Mouse (Mus musculus) bone marrow, adult 2 months (tissue): ENCODE results near the gene Nup205. TPM values are rescaled to one million over a fixed set of nuclear protein-coding genes. Genes with fewer than 3 reads are reported as not detected.

Source experiments
- H3K27ac ChIP-seq: fragments of 200-500 bp; 2 replicates; pipeline ENCODE4 v1.5.1; 2012; ENCODE audit warnings: low read depth, mild to moderate bottlenecking, control low read depth, inconsistent platforms, low read length; ENCODE audit not compliant: control insufficient read depth, poor library complexity, insufficient read depth
- H3K4me1 ChIP-seq: fragments of 200-500 bp; 2 replicates; pipeline ENCODE4 v1.6.1; 2011; ENCODE audit warnings: low read length; ENCODE audit not compliant: control insufficient read depth, insufficient read depth
- H3K4me3 ChIP-seq: fragments of 200-500 bp; replicated peaks from 2 replicates; pipeline ENCODE3; 2011; ENCODE audit warnings: mild to moderate bottlenecking, low read depth, low read length, control low read depth; ENCODE audit not compliant: control insufficient read depth
- CTCF ChIP-seq: fragments of 200-500 bp; IDR thresholded peaks from 2 replicates; pipeline ENCODE4 v1.5.1; 2011; ENCODE audit warnings: low read length, control low read depth; ENCODE audit not compliant: control insufficient read depth, insufficient read depth
- POLR2A ChIP-seq: fragments of 200-500 bp; IDR thresholded peaks from 2 replicates; pipeline ENCODE4 v1.6.1; 2011; ENCODE audit warnings: low read depth, mild to moderate bottlenecking, control low read depth, low read length, borderline replicate concordance; ENCODE audit not compliant: control insufficient read depth
- WGBS: fragments of 180-500 bp; shearing (Covaris S2); methylation state at CpG from one replicate; pipeline ENCODE4 v1.1.7; 2018; 5-methylcytosine and 5-hydroxymethylcytosine counted together
- polyA plus RNA-seq: library from polyadenylated mRNA; stranded (reverse); fragments of >200 nt; gene quantifications from 2 replicates; pipeline ENCODE4 v1.2.4, GENCODE M21; 2011; ENCODE audit warnings: low replicate concordance; ENCODE audit not compliant: missing spikeins, insufficient read depth, insufficient read length

Gene Nup205
- polyA plus RNA-seq, 1 experiment = 19.0 TPM

DNA sequence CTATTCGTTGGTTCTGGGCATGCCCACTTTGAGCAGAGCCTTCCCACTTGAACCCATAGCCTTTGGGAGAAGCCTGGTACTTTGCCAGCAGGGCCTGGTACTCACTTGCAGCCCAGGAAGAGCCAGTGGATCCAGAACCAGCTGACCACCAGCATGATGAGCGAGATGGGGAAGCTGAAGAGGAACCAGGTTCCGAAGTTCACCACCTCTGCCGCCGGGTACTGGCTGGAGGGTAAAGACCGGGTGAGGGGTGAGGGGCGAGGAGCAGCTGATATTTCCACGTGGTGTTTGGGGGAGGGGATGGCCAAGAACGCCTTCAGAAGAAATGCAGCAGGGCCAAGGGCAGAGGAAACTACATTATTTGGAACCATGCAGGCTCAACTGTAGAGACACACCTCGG lies 102.1 kb downstream of the Nup205 start:
- 58% methylated on average over 10 of the region's 10 CpGs for WGBS
- Histone ChIP-seq H3K4me1 (no peaks in the 10 kb centered on the region), H3K27ac (no peak overlapping the region), H3K4me3 (no peak overlapping the region)
- no peak for TF ChIP-seq POLR2A
- no peak for TF ChIP-seq CTCF

DNA sequence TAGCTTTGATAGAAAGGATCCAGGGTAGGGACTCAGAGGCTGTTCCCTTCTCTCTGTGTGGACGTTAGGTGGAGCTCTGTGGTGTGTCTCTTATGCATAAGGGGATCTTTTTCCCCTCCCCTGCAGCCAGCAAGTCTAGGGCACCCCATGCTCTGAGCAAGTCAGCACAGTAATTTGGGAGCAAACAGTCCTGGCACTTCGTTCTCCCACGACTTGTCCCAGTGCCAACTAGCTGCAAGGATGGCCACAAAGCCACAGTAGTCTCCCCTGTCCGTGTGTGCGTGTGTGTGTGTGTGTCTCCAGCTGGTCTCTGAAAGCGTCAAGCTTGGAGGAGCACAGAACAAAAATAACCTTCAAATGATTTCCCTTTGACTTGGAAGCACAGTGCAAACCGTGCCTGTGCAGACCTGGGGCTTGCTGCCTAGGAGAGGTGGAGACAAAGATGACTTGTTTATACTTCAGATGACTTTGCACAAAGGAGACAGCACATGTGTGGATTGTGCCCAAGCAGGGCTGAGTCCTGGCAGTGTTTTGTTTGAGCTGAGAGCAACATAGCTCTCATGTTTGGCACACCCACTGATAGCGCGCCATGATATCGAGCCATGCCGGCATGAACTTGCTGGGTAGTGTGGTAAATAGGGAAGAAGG lies 111.0 kb downstream of the Nup205 start:
- Histone ChIP-seq H3K4me1 (no peaks in the 10 kb centered on the region; the same call in 1 of the 2 replicates), H3K27ac (no peak overlapping the region), H3K4me3 (no peak overlapping the region)
- TF ChIP-seq POLR2A = no peak
- WGBS = 33% methylated on average over 11 of the region's 11 CpGs

DNA sequence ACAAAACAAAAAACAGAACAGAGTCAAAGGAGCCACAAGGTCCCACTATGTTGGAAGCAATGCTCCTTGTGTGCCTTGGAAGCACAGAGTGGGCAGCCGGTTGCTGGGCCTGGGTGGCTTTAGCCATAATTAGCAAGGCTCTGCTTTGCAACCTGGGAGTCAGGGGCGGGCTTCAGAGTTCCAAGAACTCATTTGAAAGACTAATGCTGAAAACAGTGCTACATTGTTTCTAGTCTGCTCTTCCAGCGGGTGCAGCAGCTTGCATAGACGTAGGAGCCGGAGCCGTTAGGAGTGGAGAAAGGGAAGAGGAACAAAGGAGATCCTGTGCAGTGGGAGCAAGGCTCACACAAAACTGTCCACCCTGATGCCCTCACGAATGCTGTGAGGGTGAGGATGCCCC lies 111.7 kb downstream of the Nup205 start:
- TF ChIP-seq POLR2A (no peak), CTCF (no peak)
- WGBS = 82% methylated on average over 7 of the region's 7 CpGs
- no peaks in the 10 kb centered on the region; the same call in 1 of the 2 replicates for H3K4me1 ChIP-seq

DNA sequence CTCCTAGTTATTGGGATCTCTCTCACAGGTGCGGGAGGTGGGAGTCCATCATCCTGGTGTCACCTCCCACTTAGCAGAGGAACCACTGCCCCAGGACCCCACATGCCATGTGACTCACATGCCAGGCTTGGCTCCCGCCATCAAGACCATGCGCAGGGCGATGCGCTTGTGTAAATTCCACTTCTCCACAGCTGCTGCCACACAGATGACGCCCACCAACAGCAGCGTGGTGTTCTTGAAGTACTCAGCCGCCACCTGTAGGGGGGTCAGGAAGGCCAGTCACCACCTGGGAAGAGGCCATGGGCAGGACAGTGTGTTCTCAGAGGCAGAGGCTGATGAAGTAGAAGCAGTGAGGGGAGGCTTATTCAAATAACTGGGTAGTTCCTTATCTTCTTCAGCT lies 112.5 kb downstream of the Nup205 start:
- H3K4me3 ChIP-seq = no peak overlapping the region
- no peak overlapping the region for H3K27ac ChIP-seq
- whole genome bisulfite sequencing = 86% methylated on average over 8 of the region's 8 CpGs
- H3K4me1 ChIP-seq = no peaks in the 10 kb centered on the region; the same call in 1 of the 2 replicates
- TF ChIP-seq CTCF (no peak), POLR2A (no peak)

More for the DNA sequence above, 111.7 kb downstream of the Nup205 start:
- Histone ChIP-seq H3K27ac (no peak overlapping the region), H3K4me3 (no peak overlapping the region)

DNA sequence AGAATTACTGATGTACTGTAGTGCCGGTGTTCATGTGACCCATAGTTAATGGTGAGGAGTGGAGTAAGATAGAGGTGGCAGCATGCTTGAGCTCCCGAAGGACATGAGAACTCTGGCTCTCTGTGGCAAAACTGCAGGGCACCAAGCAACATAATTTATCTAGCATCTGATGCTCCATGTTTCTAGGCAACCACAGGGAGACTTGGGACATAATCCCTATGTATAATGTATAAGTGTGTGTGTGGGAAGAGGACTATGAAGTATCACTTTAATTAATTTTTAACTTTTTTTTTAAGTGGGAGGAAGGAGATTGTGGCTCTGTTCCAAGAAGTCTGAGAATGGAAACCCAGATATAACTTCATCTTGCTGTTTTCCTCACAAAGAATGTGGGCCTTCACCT lies 117.7 kb downstream of the Nup205 start:
- WGBS = 85% methylated on average over 2 of the region's 2 CpGs
- Histone ChIP-seq H3K27ac (no peak overlapping the region), H3K4me1 (no peaks in the 10 kb centered on the region), H3K4me3 (no peak overlapping the region)
- no peak for TF ChIP-seq CTCF
- no peak for TF ChIP-seq POLR2A

GRCm38 (mm10) chr6:35297001-35297400 lies 119.8 kb downstream of the Nup205 start:
- no peak overlapping the region for H3K4me3 ChIP-seq
- TF ChIP-seq POLR2A (no peak), CTCF (no peak)
- H3K27ac ChIP-seq = no peak overlapping the region
- H3K4me1 ChIP-seq = no peaks in the 10 kb centered on the region
- 84% methylated on average over 2 of the region's 2 CpGs for WGBS

Other genes with a start within 250 kb of the Nup205 start
- gene Slc23a4, start 189.0 kb upstream of the Nup205 start, polyA plus RNA-seq = 0.70 TPM in 1 of 2 replicates, not detected in the other
- 13.6 and 19.6 TPM in 2 replicates for gene Cnot4, start 43.7 kb upstream of the Nup205 start, polyA plus RNA-seq
- not detected in 2 replicates for gene Slc13a4, start 130.7 kb downstream of the Nup205 start, polyA plus RNA-seq
- 0.95 TPM in 1 of 2 replicates, not detected in the other for gene Fam180a, start 148.7 kb downstream of the Nup205 start, polyA plus RNA-seq